Mouse (Mus musculus) testis, adult 2 months (tissue): ENCODE data around the gene Lsm3.

Source experiments
- CTCF ChIP-seq: fragments of 200-500 bp; IDR thresholded peaks from 2 replicates; pipeline ENCODE4 v1.5.1; 2012; ENCODE audit warnings: low read depth, mild to moderate bottlenecking, inconsistent platforms, low read length, moderate library complexity; ENCODE audit not compliant: control insufficient read depth, insufficient read depth, insufficient replicate concordance
- POLR2A ChIP-seq: fragments of 200-500 bp; IDR thresholded peaks from 2 replicates; pipeline ENCODE4 v1.6.1; 2012; ENCODE audit warnings: low read depth, mild to moderate bottlenecking, inconsistent platforms, low read length, moderate library complexity; ENCODE audit not compliant: control insufficient read depth

GRCm38 (mm10) chr6:91559371-91559770 is 43.6 kb downstream of the Lsm3 start:
- TF ChIP-seq POLR2A (no peak), CTCF (no peak)
